Mouse (Mus musculus): ENCODE data around the gene Sort1. TPM values are rescaled to one million over a fixed set of nuclear protein-coding genes. Genes with fewer than 3 reads are reported as not detected.

Gene Sort1
- polyA plus RNA-seq, 1 experiment from 2014 or later, result 30.8 TPM

DNA sequence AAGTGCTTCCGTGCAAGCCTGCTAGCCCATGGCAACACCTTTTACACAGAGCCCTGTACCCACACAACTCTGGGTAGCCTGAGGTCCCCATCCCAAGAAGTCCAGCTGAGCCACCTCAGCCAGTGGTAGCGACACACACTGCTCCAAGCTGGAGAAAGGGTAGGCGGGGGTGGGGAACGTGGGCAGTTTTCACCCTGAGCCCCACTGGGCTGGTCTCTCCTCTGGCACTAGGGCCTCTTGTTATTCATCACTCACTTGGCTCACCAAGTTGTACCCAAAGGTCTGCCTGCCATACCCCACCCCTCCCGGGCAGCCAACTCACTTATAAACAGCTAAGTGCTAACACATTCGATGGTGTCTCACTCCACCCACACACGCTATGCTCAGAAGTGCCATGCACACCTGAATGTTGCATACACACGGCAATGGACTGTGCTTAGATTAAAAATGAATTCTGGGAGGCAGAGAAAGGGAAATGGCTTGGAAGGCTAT, 124.7 kb downstream of the Sort1 start:
- ATAC-seq (no peak), DNase-seq (ENCODE audit: low spot score) (no peak)
- no peaks in the 10 kb centered on the region for H3K27me3 ChIP-seq (replicated peaks; ENCODE audit: insufficient read depth, low read length)
- H3K36me3 ChIP-seq (ENCODE audit: insufficient read depth, low read length), result no peaks in the 10 kb centered on the region
- no peak overlapping the region for H3K9ac ChIP-seq (replicated peaks; ENCODE audit: low read depth)
- H3K27ac ChIP-seq (ENCODE audit: low read length), result no peak overlapping the region
- TF ChIP-seq CTCF (IDR thresholded peaks at IDR 0.05) (no peak), EP300 (IDR thresholded peaks at IDR 0.05) (no peak)
- H3K4me2 ChIP-seq (replicated peaks; ENCODE audit: low read depth, low read length), result no peak overlapping the region
- H3K9me3 ChIP-seq (ENCODE audit: low read length), result no peaks in the 10 kb centered on the region
- WGBS, result 79% methylated on average over 8 of the region's 8 CpGs
- H3K4me1 ChIP-seq (ENCODE audit: insufficient read depth, low read depth, low read length), result peaks cover 8% of the 10 kb centered on the region; the same call in 1 of the 2 replicates
- no peak overlapping the region for H3K4me3 ChIP-seq (ENCODE audit: low read depth, low read length)

DNA sequence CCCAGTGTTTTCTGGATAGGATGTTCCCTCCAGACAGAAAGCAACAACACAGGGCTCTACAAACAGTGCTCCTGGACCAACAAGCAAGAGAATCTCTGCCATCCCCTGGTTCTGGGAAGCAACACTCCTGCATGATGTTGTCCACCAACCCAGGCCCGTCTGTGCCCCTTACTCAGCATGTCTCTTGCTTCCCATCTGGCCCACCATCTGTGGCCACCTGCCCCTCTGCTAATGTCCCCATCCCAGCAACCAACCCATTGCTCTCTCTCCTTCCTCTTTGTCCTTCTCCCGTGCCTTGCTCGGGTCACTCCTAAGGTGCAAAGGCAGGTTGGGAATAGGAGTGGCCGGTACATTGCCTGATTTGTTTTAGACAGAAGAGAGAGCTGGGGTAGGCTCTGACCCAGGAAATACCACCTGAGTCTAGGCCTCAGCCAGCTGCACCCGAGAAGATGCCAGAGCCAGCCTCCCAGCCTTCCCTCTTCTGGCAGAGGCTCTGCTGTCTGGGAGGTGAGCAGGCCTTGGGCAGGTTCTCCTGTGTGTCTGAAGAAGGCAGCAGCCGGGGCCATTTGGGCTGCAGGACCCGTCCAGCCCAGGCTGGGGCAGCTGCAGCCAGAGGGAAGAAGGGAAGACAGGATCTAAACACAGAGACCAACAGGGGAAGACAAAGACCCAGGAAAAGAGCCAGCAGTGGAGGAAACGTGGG, 125.9 kb downstream of the Sort1 start:
- 57% methylated on average over 8 of the region's 8 CpGs for WGBS

DNA sequence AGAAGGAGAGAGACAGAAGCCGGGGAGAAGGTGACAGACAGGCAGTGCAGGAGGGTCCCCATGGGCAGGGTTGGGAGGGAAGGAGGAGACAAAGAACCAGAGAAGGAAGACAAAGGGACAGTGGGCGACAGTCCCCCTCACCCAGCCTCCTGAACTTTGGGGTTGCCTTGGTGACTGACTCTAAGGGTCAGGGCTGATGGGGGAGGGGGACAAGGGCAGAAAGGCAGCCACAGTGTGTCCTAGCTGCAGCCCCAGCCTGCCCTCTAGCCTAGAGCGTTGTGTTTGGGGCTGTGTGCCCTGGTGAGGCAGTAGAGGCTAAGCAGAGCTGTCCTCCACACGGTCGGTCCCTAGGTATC, 126.5 kb downstream of the Sort1 start:
- ATAC-seq, result no peak
- H3K9ac ChIP-seq (replicated peaks; ENCODE audit: low read depth), result no peak overlapping the region

More for the DNA sequence above, 125.9 kb downstream of the Sort1 start:
- no peaks in the 10 kb centered on the region for H3K27me3 ChIP-seq (replicated peaks; ENCODE audit: insufficient read depth, low read length)
- no peak overlapping the region for H3K27ac ChIP-seq (ENCODE audit: low read length)
- ATAC-seq, result no peak
- no peaks in the 10 kb centered on the region for H3K9me3 ChIP-seq (ENCODE audit: low read length)
- DNase-seq (ENCODE audit: low spot score), result no peak
- H3K9ac ChIP-seq (replicated peaks; ENCODE audit: low read depth), result no peak overlapping the region
- no peaks in the 10 kb centered on the region for H3K36me3 ChIP-seq (ENCODE audit: insufficient read depth, low read length)
- TF ChIP-seq EP300 (IDR thresholded peaks at IDR 0.05), result no peak
- no peak for TF ChIP-seq CTCF (IDR thresholded peaks at IDR 0.05)
- peaks cover 8% of the 10 kb centered on the region; the same call in 1 of the 2 replicates for H3K4me1 ChIP-seq (ENCODE audit: insufficient read depth, low read depth, low read length)
- no peak overlapping the region for H3K4me2 ChIP-seq (replicated peaks; ENCODE audit: low read depth, low read length)
- H3K4me3 ChIP-seq (ENCODE audit: low read depth, low read length), result no peak overlapping the region

More for the DNA sequence above, 126.5 kb downstream of the Sort1 start:
- Histone ChIP-seq H3K4me3 (ENCODE audit: low read depth, low read length) (no peak overlapping the region), H3K36me3 (ENCODE audit: insufficient read depth, low read length) (no peaks in the 10 kb centered on the region), H3K27ac (ENCODE audit: low read length) (no peak overlapping the region), H3K4me2 (replicated peaks; ENCODE audit: low read depth, low read length) (no peak overlapping the region), H3K4me1 (ENCODE audit: insufficient read depth, low read depth, low read length) (peaks cover 8% of the 10 kb centered on the region; the same call in 1 of the 2 replicates), H3K9me3 (ENCODE audit: low read length) (no peaks in the 10 kb centered on the region), H3K27me3 (replicated peaks; ENCODE audit: insufficient read depth, low read length) (no peaks in the 10 kb centered on the region)
- TF ChIP-seq CTCF (IDR thresholded peaks at IDR 0.05) (no peak), EP300 (IDR thresholded peaks at IDR 0.05) (no peak)
- WGBS, result 29% methylated on average over 5 of the region's 5 CpGs
- DNase-seq (ENCODE audit: low spot score), result no peak

Other genes with a start within 250 kb of the Sort1 start
- gene Gstm4, start 239.2 kb upstream of the Sort1 start, polyA plus RNA-seq (2015; fragmentation: Nextera tagmentation; extraction: Ambion mirVana), result 11.2 and 13.4 TPM in 2 replicates
- 11.6 and 12.6 TPM in 2 replicates for gene Ampd2, start 197.4 kb upstream of the Sort1 start, polyA plus RNA-seq (2015; fragmentation: Nextera tagmentation; extraction: Ambion mirVana)
- 0.33 and 0.45 TPM in 2 replicates for gene Gnat2, start 191.3 kb upstream of the Sort1 start, polyA plus RNA-seq (2015; fragmentation: Nextera tagmentation; extraction: Ambion mirVana)
- gene Gnai3, start 137.9 kb upstream of the Sort1 start, polyA plus RNA-seq (2015; fragmentation: Nextera tagmentation; extraction: Ambion mirVana), result 87.4 and 96.3 TPM in 2 replicates
- gene Gpr61, start 129.2 kb upstream of the Sort1 start, polyA plus RNA-seq (2015; fragmentation: Nextera tagmentation; extraction: Ambion mirVana), result not detected in 2 replicates
- gene Amigo1, start 97.7 kb upstream of the Sort1 start, polyA plus RNA-seq (2015; fragmentation: Nextera tagmentation; extraction: Ambion mirVana), result 4.6 TPM in 2 replicates
- gene Cyb561d1, start 82.9 kb upstream of the Sort1 start, polyA plus RNA-seq (2015; fragmentation: Nextera tagmentation; extraction: Ambion mirVana), result 4.8 and 4.9 TPM in 2 replicates
- gene Atxn7l2, start 73.1 kb upstream of the Sort1 start, polyA plus RNA-seq (2015; fragmentation: Nextera tagmentation; extraction: Ambion mirVana), result 6.1 and 6.7 TPM in 2 replicates
- gene Sypl2, start 57.4 kb upstream of the Sort1 start, polyA plus RNA-seq (2015; fragmentation: Nextera tagmentation; extraction: Ambion mirVana), result not detected in 2 replicates
- 156 and 163 TPM in 2 replicates for gene Psma5, start 27.2 kb upstream of the Sort1 start, polyA plus RNA-seq (2015; fragmentation: Nextera tagmentation; extraction: Ambion mirVana)
- 5.6 and 7.1 TPM in 2 replicates for gene Mybphl, start 80.8 kb downstream of the Sort1 start, polyA plus RNA-seq (2015; fragmentation: Nextera tagmentation; extraction: Ambion mirVana)
- 2.3 and 3.7 TPM in 2 replicates for gene Psrc1, start 99.8 kb downstream of the Sort1 start, polyA plus RNA-seq (2015; fragmentation: Nextera tagmentation; extraction: Ambion mirVana)
- gene Celsr2, start 131.5 kb downstream of the Sort1 start, polyA plus RNA-seq (2015; fragmentation: Nextera tagmentation; extraction: Ambion mirVana), result 3.4 and 3.8 TPM in 2 replicates
- gene Sars, start 161.1 kb downstream of the Sort1 start, polyA plus RNA-seq (2015; fragmentation: Nextera tagmentation; extraction: Ambion mirVana), result 81.0 and 81.3 TPM in 2 replicates

Measured in lung, postnatal 0 days (tissue).